Comparison of ENCODE assay signal across 7 mouse cellular contexts in the genomic region with DNA sequence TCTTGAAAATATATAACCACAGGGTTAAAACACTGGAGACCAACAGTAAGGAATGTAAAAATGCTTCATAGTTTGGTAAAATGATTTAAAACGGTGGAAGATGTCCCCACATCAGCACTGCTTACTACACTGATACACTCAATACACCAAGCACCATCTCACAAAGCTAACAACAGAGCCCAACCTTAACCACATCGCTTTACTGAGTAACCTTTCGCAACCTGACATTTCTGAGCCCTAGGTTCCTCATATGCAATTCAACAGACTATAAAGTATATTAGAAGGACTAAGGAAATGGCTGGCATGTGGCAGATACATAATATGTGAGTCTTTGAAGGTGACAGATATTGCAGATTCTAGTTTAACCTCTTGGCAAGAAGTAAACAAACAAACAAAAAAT. TPM values are rescaled to one million over a fixed set of nuclear protein-coding genes. Genes with fewer than 3 reads are reported as not detected.
A peak's percentile ranks its signal among the peaks of the same experiment; 100 is the strongest.
DNase-seq lines count a peak whose midpoint lies in the region; ATAC-seq and TF ChIP-seq lines count a peak whose summit lies in the region.

No protein-coding gene starts in this region.

- no peak for TF ChIP-seq POLR2A in limb, embryonic 14.5 days (IDR thresholded peaks at IDR 0.05; ENCODE audit: borderline replicate concordance, extremely low read depth, insufficient read depth, insufficient read length)

- DNase-seq in lung, embryonic 14.5 days = no peak
- no peak for DNase-seq in lung, postnatal 10 days
- DNase-seq in limb, embryonic 14.5 days (ENCODE audit: low spot score) = no peak
- no peak for DNase-seq in urinary bladder, postnatal 10 days (ENCODE audit: low spot score)
- no peak for DNase-seq in embryo, embryonic 11 days

- H3K27ac ChIP-seq in lung, embryonic 14.5 days (ENCODE audit: low read depth) = no peak overlapping the region
- H3K27ac ChIP-seq in forebrain, embryonic 13.5 days = no peak overlapping the region
- no peak overlapping the region for H3K27ac ChIP-seq in limb, embryonic 14.5 days (replicated peaks; ENCODE audit: low read depth, low read length)
- no peak overlapping the region for H3K27ac ChIP-seq in neural tube, embryonic 14.5 days (ENCODE audit: low read depth, low read length)

- peaks cover 6% of the 10 kb centered on the region; the same call in 1 of the 2 replicates for H3K4me1 ChIP-seq in lung, embryonic 14.5 days (ENCODE audit: insufficient read depth)
- H3K4me1 ChIP-seq in forebrain, embryonic 13.5 days = peaks cover 38% of the 10 kb centered on the region
- H3K4me1 ChIP-seq in limb, embryonic 14.5 days (ENCODE audit: control insufficient read depth, insufficient read depth, low read length) = peaks cover 8% of the 10 kb centered on the region
- peaks cover 14% of the 10 kb centered on the region for H3K4me1 ChIP-seq in neural tube, embryonic 14.5 days (ENCODE audit: control insufficient read depth, insufficient read depth, low read length)

- no peaks in the 10 kb centered on the region for H3K9me3 ChIP-seq in lung, embryonic 14.5 days (ENCODE audit: low read depth, low read length)
- H3K9me3 ChIP-seq in forebrain, embryonic 13.5 days (replicated peaks) = no peaks in the 10 kb centered on the region
- no peaks in the 10 kb centered on the region for H3K9me3 ChIP-seq in limb, embryonic 14.5 days (ENCODE audit: control insufficient read depth, low read length)
- H3K9me3 ChIP-seq in neural tube, embryonic 14.5 days (ENCODE audit: control insufficient read depth, low read length) = no peaks in the 10 kb centered on the region

- ATAC-seq in lung, embryonic 14.5 days (ENCODE audit: insufficient read depth) = no peak
- no peak for ATAC-seq in forebrain, embryonic 13.5 days
- ATAC-seq in limb, embryonic 14.5 days (ENCODE audit: low FRiP score, low read depth) = no peak
- no peak for ATAC-seq in neural tube, embryonic 14.5 days (ENCODE audit: low read depth)

- WGBS in lung, embryonic 14.5 days = 89% methylated on average over 3 of the region's 3 CpGs
- WGBS in forebrain, embryonic 13.5 days = 89% methylated on average over 3 of the region's 3 CpGs
- 90% methylated on average over 3 of the region's 3 CpGs for WGBS in limb, embryonic 14.5 days
- WGBS in neural tube, embryonic 14.5 days = 92% methylated on average over 3 of the region's 3 CpGs

- no peaks in the 10 kb centered on the region for H3K36me3 ChIP-seq in lung, embryonic 14.5 days (ENCODE audit: insufficient read depth)
- peaks cover 5% of the 10 kb centered on the region; the same call in 1 of the 2 replicates for H3K36me3 ChIP-seq in forebrain, embryonic 13.5 days (ENCODE audit: poor library complexity, severe bottlenecking)
- H3K36me3 ChIP-seq in limb, embryonic 14.5 days (ENCODE audit: control insufficient read depth, insufficient read depth, low read length) = peaks cover 3% of the 10 kb centered on the region; the same call in 1 of the 2 replicates
- H3K36me3 ChIP-seq in neural tube, embryonic 14.5 days (ENCODE audit: control insufficient read depth, insufficient read depth, low read length) = no peaks in the 10 kb centered on the region

- H3K27me3 ChIP-seq in lung, embryonic 14.5 days (ENCODE audit: insufficient read depth, low read length) = no peaks in the 10 kb centered on the region
- no peaks in the 10 kb centered on the region for H3K27me3 ChIP-seq in forebrain, embryonic 13.5 days
- no peaks in the 10 kb centered on the region for H3K27me3 ChIP-seq in limb, embryonic 14.5 days (ENCODE audit: control insufficient read depth, insufficient read depth, low read length)
- no peaks in the 10 kb centered on the region for H3K27me3 ChIP-seq in neural tube, embryonic 14.5 days (ENCODE audit: control insufficient read depth, insufficient read depth, low read length)

- peak overlapping the region; percentile 65 for H3K4me2 ChIP-seq in lung, embryonic 14.5 days
- H3K4me2 ChIP-seq in forebrain, embryonic 13.5 days = peak overlapping the region; percentile 46
- H3K4me2 ChIP-seq in limb, embryonic 14.5 days (replicated peaks; ENCODE audit: low read depth, low read length, severe bottlenecking) = peak overlapping the region; percentile 57
- peak overlapping the region; percentile 68; the same call in 1 of the 2 replicates for H3K4me2 ChIP-seq in neural tube, embryonic 14.5 days (ENCODE audit: low read depth, low read length)

- H3K4me3 ChIP-seq in lung, embryonic 14.5 days (ENCODE audit: low read depth, low read length) = peak overlapping the region; percentile 89; the same call in 1 of the 2 replicates
- peak overlapping the region; percentile 22 for H3K4me3 ChIP-seq in forebrain, embryonic 13.5 days
- peak overlapping the region; percentile 2; the same call in 1 of the 2 replicates for H3K4me3 ChIP-seq in limb, embryonic 14.5 days (replicated peaks; ENCODE audit: low read length)
- H3K4me3 ChIP-seq in neural tube, embryonic 14.5 days (ENCODE audit: low read depth, low read length) = peak overlapping the region; percentile 10; the same call in 1 of the 2 replicates

- TF ChIP-seq CTCF in lung, embryonic 14.5 days (IDR thresholded peaks at IDR 0.05; ENCODE audit: low read depth) = no peak

- no peak overlapping the region for H3K9ac ChIP-seq in lung, embryonic 14.5 days
- H3K9ac ChIP-seq in forebrain, embryonic 13.5 days = no peak overlapping the region
- H3K9ac ChIP-seq in limb, embryonic 14.5 days (ENCODE audit: low read depth, low read length, severe bottlenecking) = no peak overlapping the region
- H3K9ac ChIP-seq in neural tube, embryonic 14.5 days (replicated peaks; ENCODE audit: low read depth, low read length) = no peak overlapping the region

RNA-seq across cellular contexts. Expression of gene Rprd2, which starts 2.0 kb away (rescaled TPM):
- 23.8 and 24.1 TPM in 2 replicates for polyA plus RNA-seq in lung, embryonic 14.5 days (2014; fragmentation: Nextera tagmentation; extraction: Ambion mirVana)
- polyA plus RNA-seq in forebrain, embryonic 13.5 days (2015; fragmentation: Nextera tagmentation; extraction: Ambion mirVana) = 22.7 and 23.5 TPM in 2 replicates
- polyA plus RNA-seq in limb, embryonic 14.5 days (2012; rRNA removed) = 22.0 and 23.3 TPM in 2 replicates
- polyA plus RNA-seq in limb, embryonic 14.5 days (2014; fragmentation: Nextera tagmentation; extraction: Ambion mirVana) = 19.9 and 24.8 TPM in 2 replicates
- polyA plus RNA-seq in neural tube, embryonic 14.5 days (2014; fragmentation: Nextera tagmentation; extraction: Ambion mirVana) = 23.2 and 27.5 TPM in 2 replicates

RNA-seq across cellular contexts. Expression of gene Prpf3, which starts 39.0 kb away (rescaled TPM):
- polyA plus RNA-seq in lung, embryonic 14.5 days (2014; fragmentation: Nextera tagmentation; extraction: Ambion mirVana) = 53.7 and 63.7 TPM in 2 replicates
- 50.9 and 53.0 TPM in 2 replicates for polyA plus RNA-seq in forebrain, embryonic 13.5 days (2015; fragmentation: Nextera tagmentation; extraction: Ambion mirVana)
- polyA plus RNA-seq in limb, embryonic 14.5 days (2012; rRNA removed) = 44.1 and 53.8 TPM in 2 replicates
- polyA plus RNA-seq in limb, embryonic 14.5 days (2014; fragmentation: Nextera tagmentation; extraction: Ambion mirVana) = 46.1 and 50.9 TPM in 2 replicates
- polyA plus RNA-seq in neural tube, embryonic 14.5 days (2014; fragmentation: Nextera tagmentation; extraction: Ambion mirVana) = 29.6 and 38.5 TPM in 2 replicates

RNA-seq across cellular contexts. Expression of gene Mrps21, which starts 54.6 kb away (rescaled TPM):
- 312 and 328 TPM in 2 replicates for polyA plus RNA-seq in lung, embryonic 14.5 days (2014; fragmentation: Nextera tagmentation; extraction: Ambion mirVana)
- 334 and 380 TPM in 2 replicates for polyA plus RNA-seq in forebrain, embryonic 13.5 days (2015; fragmentation: Nextera tagmentation; extraction: Ambion mirVana)
- 113 and 155 TPM in 2 replicates for polyA plus RNA-seq in limb, embryonic 14.5 days (2012; rRNA removed)
- polyA plus RNA-seq in limb, embryonic 14.5 days (2014; fragmentation: Nextera tagmentation; extraction: Ambion mirVana) = 294 and 303 TPM in 2 replicates
- 272 and 277 TPM in 2 replicates for polyA plus RNA-seq in neural tube, embryonic 14.5 days (2014; fragmentation: Nextera tagmentation; extraction: Ambion mirVana)

RNA-seq across cellular contexts. Expression of gene Tars2, which starts 56.7 kb away (rescaled TPM):
- polyA plus RNA-seq in lung, embryonic 14.5 days (2014; fragmentation: Nextera tagmentation; extraction: Ambion mirVana) = 47.5 and 52.3 TPM in 2 replicates
- 42.8 and 50.9 TPM in 2 replicates for polyA plus RNA-seq in forebrain, embryonic 13.5 days (2015; fragmentation: Nextera tagmentation; extraction: Ambion mirVana)
- 38.4 and 40.9 TPM in 2 replicates for polyA plus RNA-seq in limb, embryonic 14.5 days (2012; rRNA removed)
- polyA plus RNA-seq in limb, embryonic 14.5 days (2014; fragmentation: Nextera tagmentation; extraction: Ambion mirVana) = 39.6 and 40.3 TPM in 2 replicates
- 47.4 and 47.5 TPM in 2 replicates for polyA plus RNA-seq in neural tube, embryonic 14.5 days (2014; fragmentation: Nextera tagmentation; extraction: Ambion mirVana)

Comparison
In these comparisons a context has a peak if more than half of its experiments do, and no peak if none do; other contexts are left out.
1. H3K4me3 ChIP-seq: peak in every context shown above with its lines; median percentile 89 in lung, embryonic 14.5 days; 22 in forebrain, embryonic 13.5 days; 10 in neural tube, embryonic 14.5 days; 2 in limb, embryonic 14.5 days.